Mouse (Mus musculus): ENCODE measurements around the gene Zfp503. TPM values are rescaled to one million over a fixed set of nuclear protein-coding genes. Genes with fewer than 3 reads are reported as not detected.

Gene Zfp503
- polyA plus RNA-seq, 1 experiment, result 56.9 TPM

DNA sequence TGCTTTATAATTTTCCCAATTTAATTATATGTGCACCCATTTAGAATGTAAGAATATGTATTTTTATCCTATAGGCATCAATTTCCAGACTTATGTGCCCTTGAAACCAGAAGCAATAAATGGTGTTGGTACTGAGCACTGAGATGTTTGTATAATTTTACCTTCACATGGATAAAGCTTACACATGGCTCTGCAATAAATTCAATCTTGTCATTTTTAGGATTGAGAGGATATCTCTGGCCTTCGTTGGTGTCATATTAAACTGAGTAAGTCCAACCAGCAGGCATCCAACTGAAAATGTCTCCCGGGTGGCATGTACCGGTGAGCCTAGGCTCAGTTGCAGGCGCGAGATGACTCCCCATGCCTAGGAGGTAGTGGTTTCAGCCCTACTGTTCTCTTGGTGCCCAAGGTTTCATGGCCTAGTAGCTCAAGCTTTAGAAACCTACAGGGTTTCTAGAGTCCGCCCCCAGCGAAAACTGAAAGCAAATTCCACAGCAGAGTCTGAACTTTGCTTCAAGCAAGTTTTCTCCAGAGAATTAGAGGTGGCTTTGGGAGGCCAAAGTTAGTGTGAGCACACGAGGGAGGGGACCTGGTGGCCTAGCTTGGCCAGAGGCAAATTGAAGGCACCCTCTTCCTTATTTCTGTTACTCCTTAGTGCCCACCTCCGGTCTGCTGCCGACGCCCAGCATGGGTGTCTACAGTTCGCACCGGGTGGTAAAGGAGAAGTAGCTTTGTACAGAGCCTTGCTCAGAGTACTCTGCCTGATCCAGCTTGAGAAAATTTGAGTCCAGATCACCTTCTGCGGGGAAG, 4.1 kb upstream of the Zfp503 start:
- Histone ChIP-seq H3K27ac (ENCODE audit: insufficient read depth, low read depth, low read length) (peak overlapping the region; percentile 97), H3K36me3 (ENCODE audit: control insufficient read depth, insufficient read depth, low read length) (no peaks in the 10 kb centered on the region), H3K4me3 (ENCODE audit: insufficient read depth, low read depth, low read length) (peak overlapping the region; percentile 81), H3K27me3 (replicated peaks; ENCODE audit: control insufficient read depth, insufficient read depth, low read length) (no peaks in the 10 kb centered on the region), H3K4me1 (ENCODE audit: control insufficient read depth, insufficient read depth, low read length) (peaks cover 3% of the 10 kb centered on the region; the same call in 1 of the 2 replicates)
- WGBS, result 26% methylated on average over 14 of the region's 14 CpGs
- DNase-seq, result peak; percentile 86
- TF ChIP-seq CTCF (conservative IDR thresholded peaks at IDR 0.05; ENCODE audit: insufficient read depth, insufficient read length, low read depth, low read length) (no peak), POLR2A (IDR thresholded peaks at IDR 0.05; ENCODE audit: low read depth, low read length) (no peak)

DNA sequence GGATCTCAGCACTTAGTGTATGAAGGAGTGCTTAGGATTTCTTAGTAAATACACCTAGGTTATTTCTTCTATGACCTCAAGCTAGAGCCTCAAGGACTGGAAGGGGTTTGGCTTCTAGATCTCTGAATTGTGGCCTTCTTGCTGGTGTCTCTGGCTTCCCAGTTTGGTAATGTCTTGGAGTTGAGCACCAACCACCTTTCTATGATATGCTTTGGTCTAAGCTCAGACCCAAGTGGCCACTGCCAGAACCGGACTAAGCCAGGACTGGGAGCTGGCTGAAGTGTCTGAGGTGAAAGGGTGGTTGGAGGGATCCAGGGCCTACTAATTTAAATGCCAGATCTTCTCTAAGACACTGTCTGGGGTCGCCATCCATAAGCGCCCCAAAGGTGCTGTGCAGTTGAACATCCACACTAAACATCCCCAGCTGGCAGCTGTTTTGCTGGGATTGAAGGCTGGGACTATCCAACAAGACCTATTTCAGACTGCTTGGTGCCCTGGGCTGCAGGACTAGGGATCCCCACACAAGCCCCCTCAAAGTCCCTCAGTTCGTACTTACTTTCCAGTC, 3.0 kb upstream of the Zfp503 start:
- TF ChIP-seq CTCF (conservative IDR thresholded peaks at IDR 0.05; ENCODE audit: insufficient read depth, insufficient read length, low read depth, low read length) (no peak), POLR2A (IDR thresholded peaks at IDR 0.05; ENCODE audit: low read depth, low read length) (no peak)
- 72% methylated on average over 4 of the region's 4 CpGs for WGBS
- DNase-seq, result peak; percentile 62

DNA sequence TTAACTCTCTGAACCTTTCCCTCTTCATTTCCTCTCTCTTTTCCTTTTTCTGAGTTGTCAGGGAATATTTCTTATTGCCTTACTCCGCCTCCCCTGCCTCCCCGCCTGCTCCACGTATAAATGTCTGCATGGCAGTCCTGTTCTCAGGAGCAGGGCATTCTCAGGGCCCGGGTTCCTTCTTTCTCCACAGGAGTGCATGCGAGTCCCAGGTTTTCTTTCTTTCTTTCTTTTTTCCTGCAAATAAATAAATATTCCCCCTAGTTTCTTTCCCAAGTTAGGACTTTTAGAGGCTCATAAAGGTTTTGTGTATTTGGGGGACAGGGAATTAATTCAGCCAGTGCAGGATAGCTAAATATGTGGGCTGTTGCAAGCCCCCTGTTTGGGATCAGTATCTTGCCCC, 2.5 kb upstream of the Zfp503 start:
- peak overlapping the region; percentile 89 for H3K27ac ChIP-seq (ENCODE audit: insufficient read depth, low read depth, low read length)
- peak overlapping the region; percentile 73 for H3K4me3 ChIP-seq (ENCODE audit: insufficient read depth, low read depth, low read length)

More for the DNA sequence above, 3.0 kb upstream of the Zfp503 start:
- Histone ChIP-seq H3K4me3 (ENCODE audit: insufficient read depth, low read depth, low read length) (peak overlapping the region; percentile 23), H3K27me3 (replicated peaks; ENCODE audit: control insufficient read depth, insufficient read depth, low read length) (no peaks in the 10 kb centered on the region), H3K36me3 (ENCODE audit: control insufficient read depth, insufficient read depth, low read length) (no peaks in the 10 kb centered on the region), H3K27ac (ENCODE audit: insufficient read depth, low read depth, low read length) (peak overlapping the region; percentile 89), H3K4me1 (ENCODE audit: control insufficient read depth, insufficient read depth, low read length) (peaks cover 3% of the 10 kb centered on the region; the same call in 1 of the 2 replicates)

DNA sequence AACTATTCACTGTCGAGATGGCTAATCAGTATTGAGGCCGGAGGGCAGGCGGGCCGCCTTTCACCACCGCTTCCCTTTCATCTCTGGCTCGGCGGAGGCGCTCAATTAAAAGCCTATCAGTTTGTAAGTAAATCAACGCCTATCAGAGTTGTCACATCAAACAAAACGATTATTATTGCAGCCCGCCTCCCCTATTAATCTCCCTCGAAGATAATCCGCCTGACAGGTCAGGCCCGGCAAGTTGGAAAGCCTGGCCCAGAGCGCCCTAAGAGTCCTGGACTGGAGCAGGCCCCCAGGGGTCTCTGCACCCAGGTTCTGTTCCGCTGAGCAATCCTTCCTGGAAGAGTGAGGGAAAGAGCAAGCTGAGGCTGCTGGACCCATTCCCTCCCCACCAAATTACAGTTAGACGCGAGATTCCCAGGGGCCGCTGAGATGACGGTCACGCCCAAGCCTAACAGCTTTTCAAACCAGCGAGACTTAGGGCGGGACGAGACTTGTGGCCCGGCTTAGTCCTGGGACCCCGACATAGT, 1.9 kb upstream of the Zfp503 start:
- no peaks in the 10 kb centered on the region for H3K36me3 ChIP-seq (ENCODE audit: control insufficient read depth, insufficient read depth, low read length)
- no peaks in the 10 kb centered on the region for H3K27me3 ChIP-seq (replicated peaks; ENCODE audit: control insufficient read depth, insufficient read depth, low read length)
- DNase-seq, result peak; percentile 83
- peaks cover 3% of the 10 kb centered on the region; the same call in 1 of the 2 replicates for H3K4me1 ChIP-seq (ENCODE audit: control insufficient read depth, insufficient read depth, low read length)
- H3K4me3 ChIP-seq (ENCODE audit: insufficient read depth, low read depth, low read length), result peak overlapping the region; percentile 73
- TF ChIP-seq POLR2A (IDR thresholded peaks at IDR 0.05; ENCODE audit: low read depth, low read length), result peak; percentile 32
- no peak for TF ChIP-seq CTCF (conservative IDR thresholded peaks at IDR 0.05; ENCODE audit: insufficient read depth, insufficient read length, low read depth, low read length)
- 17% methylated on average over 26 of the region's 26 CpGs for WGBS
- peak overlapping the region; percentile 99 for H3K27ac ChIP-seq (ENCODE audit: insufficient read depth, low read depth, low read length)

More for the DNA sequence above, 2.5 kb upstream of the Zfp503 start:
- no peaks in the 10 kb centered on the region for H3K27me3 ChIP-seq (replicated peaks; ENCODE audit: control insufficient read depth, insufficient read depth, low read length)
- peaks cover 3% of the 10 kb centered on the region; the same call in 1 of the 2 replicates for H3K4me1 ChIP-seq (ENCODE audit: control insufficient read depth, insufficient read depth, low read length)
- H3K36me3 ChIP-seq (ENCODE audit: control insufficient read depth, insufficient read depth, low read length), result no peaks in the 10 kb centered on the region
- DNase-seq, result peak; percentile 33
- WGBS, result 31% methylated on average over 5 of the region's 5 CpGs
- no peak for TF ChIP-seq CTCF (conservative IDR thresholded peaks at IDR 0.05; ENCODE audit: insufficient read depth, insufficient read length, low read depth, low read length)
- TF ChIP-seq POLR2A (IDR thresholded peaks at IDR 0.05; ENCODE audit: low read depth, low read length), result no peak

DNA sequence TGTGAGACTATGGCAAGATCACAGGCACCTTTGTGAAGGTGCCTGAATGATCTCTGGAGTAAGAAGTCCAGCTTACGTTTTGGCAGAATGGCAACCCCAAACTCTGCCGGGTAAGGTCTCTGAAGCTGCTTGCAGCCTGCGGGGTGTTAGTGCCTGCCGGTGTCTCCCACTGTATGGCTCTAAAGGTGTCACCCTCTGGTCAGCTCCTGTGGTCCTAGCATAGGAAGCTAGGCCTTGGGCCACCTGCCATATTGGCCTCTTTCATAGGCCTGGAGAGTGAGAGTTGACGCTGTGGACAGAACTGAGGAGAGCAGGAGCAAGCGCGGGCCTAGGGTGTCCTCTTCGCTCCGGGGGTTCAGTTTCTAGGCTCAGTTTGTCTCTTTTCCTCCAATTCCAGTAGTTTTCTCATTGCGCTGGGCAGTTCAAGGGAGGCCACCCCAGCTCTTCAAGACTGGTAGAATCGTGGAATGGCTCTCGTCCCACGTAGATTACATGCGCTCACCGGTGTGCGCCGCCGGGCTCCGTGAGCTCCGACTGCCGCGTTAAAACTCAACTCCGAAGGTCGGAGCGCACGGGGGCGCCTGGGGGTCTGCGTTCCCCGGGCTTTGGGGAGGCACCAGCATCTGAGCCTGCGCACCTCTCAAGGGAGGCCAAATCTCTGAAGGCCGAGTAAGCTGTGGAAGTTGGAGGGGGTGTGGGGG, 1.1 kb upstream of the Zfp503 start:
- Histone ChIP-seq H3K36me3 (ENCODE audit: control insufficient read depth, insufficient read depth, low read length) (peaks cover 6% of the 10 kb centered on the region), H3K4me3 (ENCODE audit: insufficient read depth, low read depth, low read length) (peak overlapping the region; percentile 73), H3K27ac (ENCODE audit: insufficient read depth, low read depth, low read length) (peak overlapping the region; percentile 99), H3K4me1 (ENCODE audit: control insufficient read depth, insufficient read depth, low read length) (peaks cover 3% of the 10 kb centered on the region; the same call in 1 of the 2 replicates), H3K27me3 (replicated peaks; ENCODE audit: control insufficient read depth, insufficient read depth, low read length) (no peaks in the 10 kb centered on the region)
- TF ChIP-seq POLR2A (IDR thresholded peaks at IDR 0.05; ENCODE audit: low read depth, low read length), result no peak
- no peak for TF ChIP-seq CTCF (conservative IDR thresholded peaks at IDR 0.05; ENCODE audit: insufficient read depth, insufficient read length, low read depth, low read length)
- DNase-seq, result peak; percentile 68
- WGBS, result 17% methylated on average over 31 of the region's 31 CpGs

DNA sequence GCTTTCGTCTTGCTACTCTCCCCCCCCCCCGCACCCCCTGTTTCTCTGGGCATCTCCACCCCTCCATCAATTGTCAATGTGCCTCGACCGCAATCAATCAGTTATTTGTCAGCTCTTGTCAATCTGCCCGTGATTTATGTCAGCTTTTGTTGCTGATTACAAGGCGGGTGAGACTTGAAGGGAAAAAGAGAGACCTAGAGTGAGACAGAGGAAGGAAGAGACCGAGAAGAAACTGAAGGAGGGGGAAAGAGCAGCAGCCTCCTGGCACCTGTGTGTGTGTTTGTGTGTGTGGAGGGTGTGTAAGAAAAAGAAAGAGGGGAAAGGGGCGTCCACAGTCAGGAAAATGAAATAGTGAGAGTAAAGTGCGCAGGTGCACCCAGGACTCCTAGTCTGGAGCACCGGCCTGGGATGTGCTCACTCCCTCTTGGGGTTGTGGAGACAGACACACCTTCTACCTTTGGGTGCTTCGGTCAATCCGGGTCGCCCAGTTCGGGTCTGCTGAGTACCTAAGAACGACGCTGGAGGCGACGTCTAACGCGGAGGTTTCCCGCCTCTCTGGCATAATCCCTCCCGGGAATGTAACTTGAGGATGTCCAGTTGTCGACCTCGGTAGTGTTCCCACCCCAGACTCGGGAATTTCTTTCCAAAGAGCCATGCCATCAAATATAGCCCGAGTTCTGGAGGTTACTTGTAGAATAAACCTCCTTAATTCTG, 667 bp downstream of the Zfp503 start:
- Histone ChIP-seq H3K4me3 (ENCODE audit: insufficient read depth, low read depth, low read length) (peak overlapping the region; percentile 73), H3K4me1 (ENCODE audit: control insufficient read depth, insufficient read depth, low read length) (peaks cover 3% of the 10 kb centered on the region; the same call in 1 of the 2 replicates), H3K36me3 (ENCODE audit: control insufficient read depth, insufficient read depth, low read length) (peaks cover 16% of the 10 kb centered on the region), H3K27ac (ENCODE audit: insufficient read depth, low read depth, low read length) (peak overlapping the region; percentile 99), H3K27me3 (replicated peaks; ENCODE audit: control insufficient read depth, insufficient read depth, low read length) (no peaks in the 10 kb centered on the region)
- no peak for TF ChIP-seq POLR2A (IDR thresholded peaks at IDR 0.05; ENCODE audit: low read depth, low read length)
- TF ChIP-seq CTCF (conservative IDR thresholded peaks at IDR 0.05; ENCODE audit: insufficient read depth, insufficient read length, low read depth, low read length), result no peak
- 1% methylated on average over 26 of the region's 26 CpGs for WGBS
- peak; percentile 74 for DNase-seq
